Mouse (Mus musculus): ENCODE data around the gene Nacc2. TPM values are rescaled to one million over a fixed set of nuclear protein-coding genes. Genes with fewer than 3 reads are reported as not detected.

Gene Nacc2
- polyA plus RNA-seq, 1 experiment from 2014 or later, result 15.0 TPM

GRCm38 (mm10) chr2:26146337-26147042, 23.5 kb upstream of the Nacc2 start:
- Histone ChIP-seq H3K27me3 (no peaks in the 10 kb centered on the region), H3K36me3 (no peaks in the 10 kb centered on the region), H3K9me3 (replicated peaks) (no peaks in the 10 kb centered on the region), H3K4me3 (no peak overlapping the region), H3K9ac (no peak overlapping the region), H3K27ac (no peak overlapping the region), H3K4me2 (replicated peaks) (no peak overlapping the region), H3K4me1 (peaks cover 10% of the 10 kb centered on the region; the same call in 1 of the 2 replicates)
- no peak for ATAC-seq (ENCODE audit: low FRiP score)
- WGBS, result 68% methylated on average over 7 of the region's 7 CpGs

DNA sequence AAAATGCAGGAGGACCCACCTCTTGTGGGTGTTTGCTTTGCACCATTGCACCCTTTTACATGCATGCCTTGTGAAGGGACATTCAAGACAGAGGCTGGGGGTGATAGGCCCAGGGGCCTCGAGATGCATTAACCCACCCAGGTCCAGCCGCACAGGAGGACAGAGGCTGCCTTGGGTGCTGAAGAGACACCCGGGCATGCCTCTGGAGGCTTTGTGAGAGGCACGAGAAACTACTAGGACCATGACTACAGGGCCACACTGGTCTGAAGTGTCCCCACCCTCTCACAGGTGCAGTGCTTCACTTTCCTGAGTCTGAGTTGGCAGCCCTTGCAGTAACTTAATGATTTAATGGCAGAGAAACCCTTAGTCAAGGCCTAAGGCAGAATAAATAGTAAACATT, 22.1 kb upstream of the Nacc2 start:
- no peak overlapping the region for H3K4me2 ChIP-seq (replicated peaks)
- H3K36me3 ChIP-seq, result no peaks in the 10 kb centered on the region
- no peak for ATAC-seq (ENCODE audit: low FRiP score)
- H3K9me3 ChIP-seq (replicated peaks), result no peaks in the 10 kb centered on the region
- H3K4me3 ChIP-seq, result no peak overlapping the region
- no peaks in the 10 kb centered on the region for H3K27me3 ChIP-seq
- peaks cover 18% of the 10 kb centered on the region for H3K4me1 ChIP-seq
- H3K27ac ChIP-seq, result no peak overlapping the region
- H3K9ac ChIP-seq, result no peak overlapping the region
- WGBS, result 86% methylated on average over 4 of the region's 4 CpGs

DNA sequence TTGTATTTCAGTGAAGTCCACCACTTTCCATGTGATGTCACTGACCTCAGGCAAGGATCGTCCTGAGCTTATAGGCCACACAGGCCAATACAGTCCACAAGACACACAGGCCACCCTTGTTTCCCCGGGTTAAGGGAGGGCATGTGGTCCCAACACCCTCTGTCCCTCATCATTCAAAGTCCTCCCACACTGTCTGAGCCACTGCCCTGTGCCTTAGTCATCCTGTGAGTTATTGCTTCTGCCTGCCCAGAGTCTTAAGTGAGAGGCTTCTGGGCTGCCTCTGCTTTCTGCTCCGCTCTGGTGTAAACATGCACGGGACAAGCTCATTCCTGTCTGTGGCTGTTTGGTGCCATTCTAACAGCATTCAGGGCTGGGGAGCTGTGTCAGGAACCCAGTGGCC, 21.3 kb upstream of the Nacc2 start:
- no peak overlapping the region for H3K9ac ChIP-seq
- no peak overlapping the region for H3K4me3 ChIP-seq
- H3K9me3 ChIP-seq (replicated peaks), result no peaks in the 10 kb centered on the region
- no peak for ATAC-seq (ENCODE audit: low FRiP score)
- H3K27ac ChIP-seq, result no peak overlapping the region
- no peaks in the 10 kb centered on the region for H3K36me3 ChIP-seq
- H3K4me1 ChIP-seq, result peaks cover 22% of the 10 kb centered on the region
- H3K27me3 ChIP-seq, result no peaks in the 10 kb centered on the region
- H3K4me2 ChIP-seq (replicated peaks), result no peak overlapping the region
- WGBS, result 70% methylated on average over 4 of the region's 4 CpGs

DNA sequence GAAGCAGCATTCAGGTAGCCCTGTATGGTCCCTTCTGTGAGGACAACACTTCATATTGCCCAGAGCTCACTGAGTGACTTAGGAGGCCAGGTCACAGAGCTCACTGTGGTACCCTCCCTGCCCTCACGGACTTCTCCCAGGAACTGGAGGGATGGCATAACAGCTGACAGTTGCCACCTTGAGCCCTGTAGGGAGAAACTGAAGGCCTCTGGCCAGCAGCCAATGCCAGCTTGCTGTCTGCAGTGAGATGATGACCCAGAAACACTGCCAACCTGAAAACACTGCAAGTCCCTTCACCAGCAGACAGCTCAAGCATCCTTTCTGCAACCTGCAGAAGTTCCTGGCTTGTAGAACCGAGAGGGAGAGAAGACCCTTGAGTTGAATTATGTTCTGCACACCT, 20.5 kb upstream of the Nacc2 start:
- Histone ChIP-seq H3K4me1 (peaks cover 30% of the 10 kb centered on the region), H3K27me3 (no peaks in the 10 kb centered on the region), H3K27ac (no peak overlapping the region), H3K9me3 (replicated peaks) (no peaks in the 10 kb centered on the region), H3K4me2 (replicated peaks) (no peak overlapping the region), H3K9ac (no peak overlapping the region), H3K36me3 (peaks cover under 1% of the 10 kb centered on the region), H3K4me3 (no peak overlapping the region)
- 79% methylated on average over 2 of the region's 2 CpGs for WGBS
- no peak for ATAC-seq (ENCODE audit: low FRiP score)

GRCm38 (mm10) chr2:26142986-26143385, 20.0 kb upstream of the Nacc2 start:
- no peak for ATAC-seq (ENCODE audit: low FRiP score)
- H3K27ac ChIP-seq, result no peak overlapping the region

DNA sequence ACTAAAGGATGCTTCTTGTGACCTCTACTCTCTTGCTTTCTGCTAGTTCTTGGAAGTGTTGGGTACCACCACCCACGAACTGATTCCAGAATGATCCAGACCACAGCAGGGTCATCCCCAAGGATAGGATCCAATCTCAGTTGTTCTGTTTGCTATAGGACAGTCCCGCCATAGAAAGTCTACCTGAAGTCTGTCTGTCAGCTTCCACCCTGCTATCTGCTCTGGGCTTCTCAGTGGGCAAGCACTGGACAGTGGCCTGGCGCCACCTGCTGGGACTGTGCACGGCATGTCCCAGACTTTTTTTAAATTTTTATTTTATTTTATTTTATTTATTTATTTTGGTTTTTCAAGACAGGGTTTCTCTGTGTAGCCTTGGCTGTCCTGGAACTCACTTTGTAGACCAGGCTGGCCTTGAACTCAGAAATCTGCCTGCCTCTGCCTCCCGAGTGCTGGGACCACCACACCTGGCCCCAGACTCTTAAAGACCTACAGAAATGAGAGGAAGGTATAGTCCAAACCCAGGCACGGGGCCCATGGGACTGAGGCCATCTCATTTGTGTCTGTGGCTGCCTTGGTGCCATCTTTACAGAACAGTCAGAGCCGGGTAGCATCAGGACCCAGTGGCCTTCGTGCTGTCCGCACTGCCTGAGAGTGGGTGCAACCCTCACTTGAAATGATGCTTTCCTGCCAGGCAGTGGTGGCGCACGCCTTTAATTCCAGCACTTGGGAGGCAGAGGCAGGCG, 19.0 kb upstream of the Nacc2 start:
- ATAC-seq (ENCODE audit: low FRiP score), result no peak
- Histone ChIP-seq H3K9ac (no peak overlapping the region), H3K4me1 (peaks cover 31% of the 10 kb centered on the region), H3K9me3 (replicated peaks) (no peaks in the 10 kb centered on the region), H3K27me3 (no peaks in the 10 kb centered on the region), H3K4me2 (replicated peaks) (no peak overlapping the region), H3K36me3 (peaks cover 9% of the 10 kb centered on the region), H3K4me3 (no peak overlapping the region), H3K27ac (no peak overlapping the region)
- 64% methylated on average over 12 of the region's 12 CpGs for WGBS

More at GRCm38 (mm10) chr2:26142986-26143385, 20.0 kb upstream of the Nacc2 start:
- no peaks in the 10 kb centered on the region for H3K9me3 ChIP-seq (replicated peaks)
- no peak overlapping the region for H3K4me3 ChIP-seq
- 82% methylated on average over 3 of the region's 3 CpGs for WGBS
- H3K4me1 ChIP-seq, result peaks cover 31% of the 10 kb centered on the region
- H3K36me3 ChIP-seq, result peaks cover 5% of the 10 kb centered on the region
- no peak overlapping the region for H3K9ac ChIP-seq
- no peaks in the 10 kb centered on the region for H3K27me3 ChIP-seq
- no peak overlapping the region for H3K4me2 ChIP-seq (replicated peaks)

- 19% methylated on average over 6 of the region's 6 CpGs for WGBS
- Histone ChIP-seq H3K4me2 (replicated peaks) (peak overlapping the region; percentile 81), H3K36me3 (peaks cover 13% of the 10 kb centered on the region), H3K4me3 (peak overlapping the region; percentile 85), H3K9me3 (replicated peaks) (no peaks in the 10 kb centered on the region), H3K9ac (peak overlapping the region; percentile 93), H3K27ac (peak overlapping the region; percentile 99), H3K4me1 (peaks cover 27% of the 10 kb centered on the region), H3K27me3 (no peaks in the 10 kb centered on the region)
- ATAC-seq (ENCODE audit: low FRiP score), result peak; percentile 31
Measured at GRCm38 (mm10) chr2:26140903-26141302, 17.9 kb upstream of the Nacc2 start.

DNA sequence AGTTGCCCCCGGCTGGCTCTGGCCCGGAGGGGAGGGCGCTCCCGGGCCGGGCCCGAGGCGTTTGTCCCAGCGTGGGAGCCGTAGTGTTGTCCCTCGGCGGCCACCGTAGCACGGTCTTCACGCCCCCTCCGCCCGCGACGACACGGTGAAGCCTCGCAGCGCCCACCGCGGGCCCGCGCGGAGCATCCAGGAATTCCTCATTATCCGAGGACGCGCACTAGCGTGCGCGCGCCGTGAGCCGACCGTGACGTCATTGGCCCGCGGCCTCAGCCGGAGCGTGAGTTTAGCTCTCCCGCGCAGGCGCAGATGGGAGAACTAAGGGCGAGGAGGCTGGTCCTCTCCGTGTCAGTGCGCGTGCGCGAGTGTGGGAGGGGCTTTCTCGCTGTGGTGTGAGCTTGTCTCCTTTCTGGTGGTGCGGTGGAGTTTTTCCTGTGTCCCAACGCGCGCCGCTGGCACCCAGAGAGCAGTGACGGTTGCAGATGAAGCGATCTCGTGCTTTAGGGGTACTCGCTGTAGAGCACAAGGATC, 17.3 kb upstream of the Nacc2 start:
- Histone ChIP-seq H3K27me3 (no peaks in the 10 kb centered on the region), H3K36me3 (peaks cover 18% of the 10 kb centered on the region), H3K9ac (peak overlapping the region; percentile 93), H3K9me3 (replicated peaks) (no peaks in the 10 kb centered on the region), H3K4me1 (peaks cover 27% of the 10 kb centered on the region), H3K27ac (peak overlapping the region; percentile 99), H3K4me2 (replicated peaks) (peak overlapping the region; percentile 81), H3K4me3 (peak overlapping the region; percentile 85)
- peak; percentile 84 for ATAC-seq (ENCODE audit: low FRiP score)
- under 1% methylated on average over 59 of the region's 60 CpGs for WGBS

- under 1% methylated on average over 50 of the region's 60 CpGs for WGBS
Measured at GRCm38 (mm10) chr2:26139545-26140206, 16.7 kb upstream of the Nacc2 start.

GRCm38 (mm10) chr2:26139034-26139544, 16.1 kb upstream of the Nacc2 start:
- H3K4me1 ChIP-seq, result peaks cover 27% of the 10 kb centered on the region
- H3K4me2 ChIP-seq (replicated peaks), result peak overlapping the region; percentile 81
- no peak for ATAC-seq (ENCODE audit: low FRiP score)
- WGBS, result 61% methylated on average over 7 of the region's 7 CpGs
- H3K9me3 ChIP-seq (replicated peaks), result no peaks in the 10 kb centered on the region
- peak overlapping the region; percentile 85 for H3K4me3 ChIP-seq
- H3K27ac ChIP-seq, result peak overlapping the region; percentile 99
- peaks cover 18% of the 10 kb centered on the region for H3K36me3 ChIP-seq
- no peaks in the 10 kb centered on the region for H3K27me3 ChIP-seq
- H3K9ac ChIP-seq, result peak overlapping the region; percentile 93

More at GRCm38 (mm10) chr2:26139545-26140206, 16.7 kb upstream of the Nacc2 start:
- H3K4me1 ChIP-seq, result peaks cover 27% of the 10 kb centered on the region
- no peaks in the 10 kb centered on the region for H3K27me3 ChIP-seq
- H3K9me3 ChIP-seq (replicated peaks), result no peaks in the 10 kb centered on the region
- H3K4me2 ChIP-seq (replicated peaks), result peak overlapping the region; percentile 81
- peak overlapping the region; percentile 93 for H3K9ac ChIP-seq
- peak overlapping the region; percentile 99 for H3K27ac ChIP-seq
- ATAC-seq (ENCODE audit: low FRiP score), result peak; percentile 74
- peaks cover 18% of the 10 kb centered on the region for H3K36me3 ChIP-seq
- peak overlapping the region; percentile 85 for H3K4me3 ChIP-seq

DNA sequence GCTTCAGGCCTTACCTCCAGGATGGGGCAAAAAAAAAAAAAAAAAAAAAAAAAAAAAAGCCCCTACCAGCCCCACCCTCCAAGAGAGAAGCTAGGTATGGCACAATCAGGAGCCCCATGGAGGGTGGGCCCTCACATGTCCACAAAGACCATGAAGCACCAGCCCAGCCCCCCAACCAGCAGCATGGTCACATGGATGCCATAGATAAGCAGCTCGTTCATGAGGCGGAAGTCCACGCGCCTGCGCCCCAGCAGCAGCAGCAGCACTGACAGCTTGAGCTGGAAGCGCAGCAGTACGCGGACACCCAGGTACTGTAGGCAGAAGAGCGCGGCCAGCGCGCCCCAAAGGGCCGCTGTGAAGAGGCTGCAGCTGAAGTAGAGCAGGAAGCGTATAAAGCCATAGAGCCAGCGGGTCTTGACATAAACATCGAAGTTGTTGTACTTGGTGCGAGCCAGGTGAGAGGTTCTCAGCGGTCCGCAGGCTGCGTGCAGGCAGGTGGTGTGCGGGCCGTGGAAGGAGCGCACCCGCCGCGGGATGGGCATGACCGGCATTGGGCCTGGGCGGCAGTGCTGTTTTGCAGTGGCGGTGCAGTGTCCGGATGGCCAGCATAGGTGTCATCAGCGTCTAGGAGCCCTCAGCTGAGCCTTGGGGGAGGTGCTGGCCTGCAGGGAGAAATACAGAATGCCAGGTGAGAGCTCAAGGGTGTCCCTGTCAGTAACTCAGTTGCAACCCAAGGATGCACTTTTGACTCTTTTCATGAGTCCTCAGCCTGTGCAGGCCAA, 15.4 kb upstream of the Nacc2 start:
- 0 out of 2 replicates have a peak overlapping the region, but pooled peaks have one; percentile 99 for H3K27ac ChIP-seq
- H3K4me3 ChIP-seq, result peak overlapping the region; percentile 85; the same call in 1 of the 2 replicates
- peak overlapping the region; percentile 93; the same call in 1 of the 2 replicates for H3K9ac ChIP-seq
- peaks cover 18% of the 10 kb centered on the region for H3K36me3 ChIP-seq
- 80% methylated on average over 31 of the region's 31 CpGs for WGBS
- no peaks in the 10 kb centered on the region for H3K27me3 ChIP-seq
- H3K4me2 ChIP-seq (replicated peaks), result peak overlapping the region; percentile 81
- no peak for ATAC-seq (ENCODE audit: low FRiP score)
- peaks cover 34% of the 10 kb centered on the region for H3K4me1 ChIP-seq
- H3K9me3 ChIP-seq (replicated peaks), result no peaks in the 10 kb centered on the region
